ENCODE assay signal across 17 mouse cellular contexts in genomic region chr12:5114631-5115030, GRCm38 (mm10).
"Had no signal": no experiment of that assay in that cellular context is flagged by ENCODE, and none has a peak within 500 bp of the region (broad histone marks: within the 10 kb centered on the region; RNA-seq: fewer than 3 reads in every experiment).

No protein-coding gene starts in this region.

- ATAC-seq: liver, embryonic 12.5 days; liver, postnatal 0 days; lung, postnatal 0 days; midbrain, embryonic 13.5 days; midbrain, embryonic 15.5 days; midbrain, embryonic 16.5 days had no signal

- DNase-seq: left cerebral cortex, postnatal 4 days; liver; liver, embryonic 13.5 days; liver, postnatal 0 days; lung, adult 18-20 months; lung, adult 2 months; lung, embryonic 14.5 days; lung, postnatal 10 days; lung, postnatal 14 days; lung, postnatal 36 days; lung, postnatal 4 days; midbrain, embryonic 14.5 days had no signal
